Mouse (Mus musculus) erythroblast, embryonic 14.5 days (primary cell): ENCODE data around the gene Clasp1.

Experiments used
- GATA1 ChIP-seq: IDR thresholded peaks from 2 replicates; pipeline ENCODE4 v1.6.1; 2012; ENCODE audit warnings: low read length, inconsistent platforms, mixed read lengths
- TAL1 ChIP-seq: IDR thresholded peaks from 3 replicates; pipeline ENCODE4 v1.6.1; 2012; ENCODE audit warnings: low read length, inconsistent platforms, mixed read lengths

DNA sequence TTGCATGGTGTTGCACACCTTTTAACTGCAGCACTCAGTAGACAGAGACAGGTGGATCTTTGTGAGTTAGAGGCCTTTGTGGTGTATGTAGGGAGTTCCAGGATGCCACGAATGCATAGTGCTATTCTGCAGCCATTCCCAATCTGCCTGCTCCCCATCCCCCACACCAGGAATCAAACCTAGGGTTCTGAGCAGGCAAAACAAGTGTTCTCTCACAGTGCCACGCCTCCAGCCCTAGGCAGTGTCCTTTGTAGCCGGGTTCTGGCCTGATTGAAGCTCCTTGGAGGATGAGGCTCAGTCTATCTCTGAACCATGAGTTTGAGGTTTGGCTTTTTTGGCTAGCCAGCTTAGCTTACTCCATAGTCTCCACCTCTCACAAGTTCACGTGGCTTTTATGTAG, 256.8 kb downstream of the Clasp1 start:
- no peak for TF ChIP-seq GATA1
- TF ChIP-seq TAL1: no peak
